Mouse (Mus musculus) right cerebral cortex, adult 2 months (tissue): Measurements from ENCODE around the gene Dnmbp.

Experiments
- DNase-seq, 2 experiments: peaks; one replicate each; pipeline ENCODE4 v3.0.0; 2021 to 2022; ENCODE audit warnings: low spot score in 2 of 2

Dnmbp gene

DNA sequence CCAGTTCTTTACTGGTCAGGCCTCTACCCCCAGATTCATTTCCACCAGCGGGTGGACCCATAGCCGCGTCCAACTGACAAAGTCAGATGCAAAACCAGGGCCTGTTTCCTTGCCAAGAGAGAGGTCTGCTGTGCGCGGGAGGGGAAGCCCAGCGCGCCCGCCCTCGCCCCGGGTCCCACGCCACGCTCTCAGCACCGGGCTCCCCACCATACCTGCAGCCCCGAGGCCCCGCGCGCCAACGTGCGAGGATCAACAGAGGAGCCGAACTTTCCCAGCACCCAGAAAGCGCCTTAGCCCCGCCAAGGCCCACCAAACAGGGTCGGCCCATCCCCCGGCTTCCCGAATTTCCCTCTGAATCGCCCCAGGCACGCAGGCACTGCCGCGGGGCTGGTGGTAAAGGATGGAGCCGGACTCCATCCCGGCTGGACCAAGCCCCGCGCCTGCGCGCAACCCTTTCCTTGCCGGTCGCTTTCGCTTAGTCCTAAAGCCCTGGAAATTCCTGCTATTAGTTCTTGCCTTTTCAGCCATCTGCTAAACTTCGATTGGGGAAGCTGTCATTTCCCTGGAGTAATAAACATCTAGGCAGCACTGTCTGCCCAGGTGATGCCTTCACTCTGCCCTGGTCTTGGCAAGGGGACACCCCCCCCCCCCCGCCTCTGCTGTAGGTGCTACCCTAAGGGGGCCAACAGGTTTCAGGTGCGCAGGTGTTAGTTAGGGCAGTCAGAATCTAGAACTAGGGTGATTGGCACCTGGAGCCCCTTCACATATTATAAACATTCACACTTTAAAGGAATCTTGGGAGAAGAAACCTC, 60.4 kb downstream of the Dnmbp start:
- peak; percentile 50 to 65 for DNase-seq

DNA sequence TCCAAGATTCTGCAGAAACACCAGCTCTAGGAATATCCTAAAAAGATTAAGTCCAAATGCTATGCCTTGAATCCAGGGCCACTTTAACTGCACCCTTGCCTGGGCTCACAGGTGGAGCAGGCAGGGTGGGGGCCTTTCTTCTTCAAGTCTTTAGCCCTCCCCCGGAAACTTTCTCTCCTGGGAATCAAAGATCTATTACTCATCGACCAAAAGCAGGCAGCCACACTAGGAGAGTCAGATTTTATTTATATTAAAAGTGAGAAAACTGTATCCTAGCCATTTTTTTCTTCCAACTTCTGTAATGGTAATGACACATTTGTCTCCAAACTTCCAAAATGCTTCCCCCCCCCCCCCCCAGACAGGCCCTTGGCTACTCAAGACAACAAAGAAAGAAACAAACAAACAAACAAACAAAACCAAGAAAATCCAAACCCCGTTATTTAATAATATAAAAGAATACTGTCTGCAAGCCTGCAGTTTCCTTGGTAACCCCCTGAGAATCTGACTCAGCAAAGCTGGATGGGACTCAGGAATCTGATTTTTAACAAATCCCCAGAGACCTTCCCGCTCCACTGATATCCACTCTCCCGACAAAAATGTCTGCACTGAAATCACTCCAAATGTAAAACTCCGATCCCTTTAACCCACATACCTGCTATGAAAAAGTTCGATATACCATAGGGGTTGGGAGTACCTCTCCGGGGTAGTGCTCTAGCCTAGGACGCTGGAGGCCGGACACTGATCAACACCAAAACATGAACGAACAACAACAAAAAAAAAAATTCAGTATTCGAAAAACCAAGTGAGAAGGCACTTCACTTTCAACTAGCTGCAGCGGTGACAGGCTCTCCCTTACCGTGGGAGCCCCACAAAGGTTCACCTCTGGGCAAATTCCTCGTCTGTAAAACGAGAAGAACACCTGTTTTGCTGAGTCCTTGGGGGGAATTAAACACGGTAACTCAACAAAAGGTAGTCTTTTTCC, 61.6 kb downstream of the Dnmbp start:
- peak in 1 of 2 experiments; percentile 17 for DNase-seq

GRCm38 (mm10) chr19:43877364-43877763, 62.6 kb downstream of the Dnmbp start:
- DNase-seq: no peak

DNA sequence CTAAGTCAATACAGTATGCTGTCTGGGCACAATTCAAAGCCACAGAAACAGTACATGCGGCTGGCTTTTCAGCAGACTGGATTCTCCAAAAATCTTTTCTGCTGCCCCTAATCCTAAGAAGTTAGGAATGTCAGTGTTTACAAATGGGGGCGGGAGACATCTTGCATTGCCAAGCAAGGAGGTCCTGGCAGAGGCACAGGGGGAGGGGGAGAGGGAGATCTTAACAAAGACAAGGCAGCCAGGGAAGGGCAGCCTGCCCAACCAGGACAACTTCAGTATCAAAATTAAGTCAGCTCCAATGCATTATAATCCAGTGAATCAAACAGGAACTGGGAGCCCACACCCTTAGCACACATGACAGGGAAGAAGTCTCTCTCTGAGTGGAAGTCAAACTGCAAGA, 64.0 kb downstream of the Dnmbp start:
- no peak for DNase-seq

DNA sequence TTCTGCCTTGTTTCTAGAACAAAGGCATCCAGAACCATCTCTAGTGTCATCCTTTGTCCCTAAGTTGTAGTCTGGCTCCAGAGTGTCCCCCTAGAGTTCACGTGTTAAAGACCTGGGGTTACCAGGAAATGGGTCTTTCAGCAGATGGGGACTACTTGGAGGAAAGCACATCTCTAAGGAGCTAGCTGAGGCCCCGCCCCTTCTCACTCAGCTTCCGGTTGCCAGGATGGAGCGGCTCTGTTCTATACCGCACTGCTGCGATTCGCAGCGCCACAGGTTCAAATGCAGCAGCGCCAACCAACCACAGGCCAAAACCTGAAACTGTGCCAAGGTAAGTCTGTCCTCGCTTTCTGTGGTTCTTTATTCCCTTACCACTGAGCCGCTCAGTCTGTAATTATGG, 65.6 kb downstream of the Dnmbp start:
- no peak for DNase-seq

GRCm38 (mm10) chr19:43870418-43870817, 69.6 kb downstream of the Dnmbp start:
- no peak for DNase-seq

GRCm38 (mm10) chr19:43857347-43857746, 82.6 kb downstream of the Dnmbp start:
- no peak for DNase-seq

DNA sequence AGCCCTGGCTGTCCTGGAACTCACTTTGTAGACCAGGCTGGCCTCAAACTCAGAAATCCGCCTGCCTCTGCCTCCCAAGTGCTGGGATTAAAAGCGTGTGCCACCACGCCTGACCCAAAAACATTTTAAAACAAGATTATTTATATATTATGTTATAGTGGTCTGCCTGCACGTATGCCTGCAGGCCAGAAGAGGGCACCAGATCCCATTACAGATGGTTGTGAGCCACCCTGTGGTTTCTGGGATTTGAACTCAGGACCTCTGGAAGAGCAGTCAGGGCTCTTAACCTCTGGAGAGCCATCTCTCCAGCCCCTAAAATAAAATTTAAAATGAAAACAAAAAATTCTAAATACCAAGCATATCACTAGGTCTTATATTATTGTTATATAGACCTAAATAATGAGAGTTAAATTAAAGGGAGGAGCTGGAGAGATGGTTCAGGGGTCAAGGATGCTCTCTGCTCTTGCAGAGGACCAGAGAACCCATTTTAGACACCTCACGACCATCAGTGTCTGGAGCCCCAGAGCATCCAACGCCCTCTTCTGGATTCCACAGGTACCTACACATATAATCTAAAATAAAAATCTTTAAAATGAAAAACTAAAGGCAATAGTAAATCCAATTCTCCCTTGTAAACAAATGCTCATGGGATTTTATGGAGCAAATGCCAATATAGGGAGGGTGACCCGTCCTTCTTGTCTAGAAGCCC, 87.0 kb downstream of the Dnmbp start:
- DNase-seq: no peak

DNA sequence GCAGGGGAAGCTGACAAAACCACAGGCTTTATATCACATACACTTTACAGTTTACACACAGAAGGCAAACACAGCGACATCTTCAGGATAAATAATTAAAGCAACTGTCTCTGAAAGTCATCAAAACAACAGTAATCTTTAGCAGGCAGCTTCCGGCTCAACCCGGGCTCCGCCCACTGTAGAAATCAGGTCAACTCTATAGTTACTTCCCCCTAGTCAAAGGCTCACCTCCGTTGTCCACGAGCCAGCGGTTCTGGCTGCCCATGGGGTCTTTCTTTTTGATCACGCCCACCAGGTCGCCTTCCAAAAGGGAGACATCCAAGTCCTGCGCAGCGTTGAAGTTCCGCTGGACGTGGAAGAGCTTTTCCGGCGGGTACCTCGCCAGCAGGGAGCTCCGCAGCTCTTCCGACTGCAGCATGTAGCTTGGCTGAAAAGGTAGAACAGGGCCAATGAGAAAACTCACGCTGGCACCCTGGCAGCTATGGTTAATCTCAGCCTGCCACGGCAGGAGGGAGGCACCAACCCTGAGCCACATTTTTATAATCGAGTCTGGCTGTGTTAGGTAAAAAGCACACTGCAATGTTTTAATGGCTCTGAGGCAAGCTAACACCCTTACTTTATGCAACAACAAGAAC, 87.9 kb downstream of the Dnmbp start:
- DNase-seq: no peak

- no peak for DNase-seq
Observed at GRCm38 (mm10) chr19:43850026-43850425, 90.0 kb downstream of the Dnmbp start.

DNA sequence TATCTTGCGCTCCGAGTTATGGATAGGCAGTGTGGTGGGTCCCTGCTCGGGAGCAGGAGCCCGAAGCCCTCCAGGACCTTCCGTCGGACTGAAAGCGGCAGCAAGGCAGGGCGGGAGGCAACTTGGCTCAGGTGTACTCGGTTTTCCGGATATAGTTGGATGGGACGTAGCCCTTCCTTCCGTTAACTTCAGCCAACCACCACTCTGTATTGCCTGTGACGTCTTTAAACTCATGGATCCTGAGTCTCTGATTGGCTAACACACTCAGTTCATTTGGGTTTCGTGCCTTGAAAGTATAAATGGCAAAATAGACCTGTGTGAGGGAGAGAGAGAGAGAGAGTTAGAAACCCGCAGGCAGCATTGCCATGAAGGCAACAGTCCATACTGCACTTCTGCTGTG, 92.0 kb downstream of the Dnmbp start:
- DNase-seq: no peak

GRCm38 (mm10) chr19:43847056-43847455, 92.9 kb downstream of the Dnmbp start:
- DNase-seq: no peak

DNA sequence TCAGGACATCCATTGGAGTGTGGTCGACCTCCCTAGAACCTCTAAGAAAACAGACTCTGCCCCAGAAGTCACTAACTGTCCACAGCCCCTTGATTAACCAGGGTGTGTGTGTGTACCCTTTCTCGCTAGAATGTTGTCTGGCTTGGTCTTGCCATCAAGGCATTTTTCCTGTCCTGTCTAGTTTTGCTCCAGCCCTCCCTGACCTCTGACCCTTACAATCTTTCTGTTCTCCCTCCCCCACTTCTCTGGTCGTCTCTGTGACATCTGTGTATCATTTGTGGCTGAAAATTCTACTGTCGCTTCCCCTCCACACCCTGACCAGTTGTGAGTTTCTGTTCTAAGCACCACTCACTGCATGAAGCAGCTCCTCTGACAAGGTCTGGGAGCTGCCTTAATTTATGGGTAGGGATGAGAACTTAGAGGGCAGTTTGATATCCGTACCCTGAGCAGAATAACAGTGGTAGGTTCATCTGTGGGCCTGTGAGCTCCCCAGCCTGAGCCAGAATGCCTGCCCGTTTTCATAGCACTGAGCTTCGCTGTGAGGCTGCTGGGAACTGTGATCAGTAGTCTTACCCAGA, 94.6 kb downstream of the Dnmbp start:
- DNase-seq: no peak

- DNase-seq: no peak
Observed at GRCm38 (mm10) chr19:43843184-43843583, 96.8 kb downstream of the Dnmbp start.

DNA sequence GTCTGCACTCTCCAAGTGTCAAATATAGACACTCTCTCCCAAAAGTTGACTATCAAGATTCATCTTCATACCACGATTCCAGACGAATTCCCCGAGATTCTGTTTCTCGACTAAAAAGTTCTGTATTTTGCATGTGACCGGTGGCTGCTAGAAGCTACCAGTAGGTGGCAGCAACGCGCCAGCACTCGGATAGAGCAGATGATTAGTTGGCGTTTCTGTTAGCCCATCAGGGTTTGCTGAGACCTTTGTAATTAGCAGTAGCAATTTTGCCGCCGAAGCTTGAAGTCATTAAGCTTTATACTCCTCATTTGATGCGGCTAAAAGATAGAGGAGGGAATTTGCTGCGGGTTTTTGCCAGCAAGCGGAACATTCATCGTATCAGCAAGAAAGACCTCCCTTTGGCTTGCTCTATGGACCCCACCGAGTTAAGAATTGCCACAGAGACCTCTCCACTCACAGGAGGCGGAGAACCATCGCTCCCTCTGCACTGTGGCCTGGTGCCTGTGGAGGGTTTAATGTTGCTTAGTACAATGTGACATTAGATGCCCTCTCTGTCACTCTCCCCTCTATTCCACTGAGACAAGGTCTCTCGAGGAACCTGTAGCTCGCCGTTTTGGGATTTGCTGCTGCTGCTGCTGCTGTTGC, 107.4 kb downstream of the Dnmbp start:
- peak; percentile 78 for DNase-seq

DNA sequence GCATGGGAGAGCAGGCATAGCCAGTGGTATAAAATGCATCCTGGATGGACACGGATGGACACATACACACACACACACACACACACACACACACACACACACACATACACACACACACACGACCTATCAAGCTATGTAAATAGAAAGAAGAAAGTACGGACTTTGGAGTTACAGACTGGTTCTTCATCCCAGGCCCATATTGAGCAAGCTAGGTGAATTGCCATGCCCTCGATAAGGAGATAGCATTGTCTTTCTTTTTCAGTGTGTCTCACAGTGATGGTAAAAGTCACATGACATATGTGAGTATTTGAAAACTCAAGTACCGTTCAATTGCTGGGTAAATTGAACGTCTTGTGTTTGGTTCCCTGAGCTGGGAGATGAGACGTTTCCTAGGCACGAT, 113.1 kb downstream of the Dnmbp start:
- DNase-seq: no peak

DNA sequence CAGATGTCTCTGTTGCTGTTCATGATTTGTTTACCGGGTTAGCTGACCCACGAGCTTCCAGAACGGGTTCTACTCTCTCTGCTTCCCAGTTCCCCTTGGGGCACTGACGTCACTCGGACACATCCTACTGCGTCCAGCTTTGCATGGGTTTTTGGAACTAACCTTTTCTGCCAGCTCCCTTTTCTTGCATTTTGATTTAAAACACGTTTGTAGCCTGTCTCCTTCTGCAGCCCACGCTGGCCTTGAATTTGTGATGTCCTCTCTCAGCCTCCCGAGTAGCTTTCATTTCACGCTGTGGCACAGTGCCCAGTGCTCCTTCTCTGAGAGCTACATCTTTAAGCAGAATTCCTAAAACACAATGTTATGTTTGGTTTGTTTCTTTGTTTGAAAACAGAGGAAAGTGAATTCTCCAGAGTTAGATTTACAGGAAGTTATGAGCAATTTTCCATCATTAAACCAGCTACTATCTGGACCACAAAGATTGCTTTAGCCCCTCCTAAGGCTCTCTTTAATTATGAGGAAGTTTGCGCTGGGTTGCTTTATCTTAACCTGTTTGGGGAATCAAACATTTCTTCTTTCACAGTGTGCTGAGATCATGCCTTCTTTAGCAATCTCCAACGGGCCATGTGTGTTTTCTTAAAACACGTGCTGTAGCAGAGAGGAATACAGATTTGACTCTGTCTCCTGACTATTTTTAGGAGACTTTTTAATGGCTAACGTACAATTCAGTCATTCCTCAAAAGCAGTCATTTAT, 124.2 kb downstream of the Dnmbp start:
- peak; percentile 26 to 37 for DNase-seq

DNA sequence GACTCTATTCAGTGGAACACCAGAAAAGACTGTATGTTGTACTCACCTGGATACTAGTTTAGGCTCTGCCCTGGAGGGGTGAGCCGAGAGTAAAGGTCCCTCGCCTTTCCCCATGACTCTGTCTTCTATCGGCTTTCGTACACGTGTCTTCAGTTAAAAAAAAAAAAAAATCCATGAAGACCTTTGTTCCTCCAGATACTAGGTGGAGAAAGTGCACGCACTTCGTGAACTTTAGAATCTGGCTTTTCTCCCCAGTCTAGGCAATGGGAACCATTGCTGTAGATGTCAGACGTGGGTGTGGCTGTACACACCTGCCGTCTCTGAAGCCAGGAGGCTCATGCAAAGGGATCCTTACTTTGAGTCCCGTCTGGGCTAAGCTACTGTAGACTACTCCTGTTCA, 126.7 kb downstream of the Dnmbp start:
- no peak for DNase-seq

DNA sequence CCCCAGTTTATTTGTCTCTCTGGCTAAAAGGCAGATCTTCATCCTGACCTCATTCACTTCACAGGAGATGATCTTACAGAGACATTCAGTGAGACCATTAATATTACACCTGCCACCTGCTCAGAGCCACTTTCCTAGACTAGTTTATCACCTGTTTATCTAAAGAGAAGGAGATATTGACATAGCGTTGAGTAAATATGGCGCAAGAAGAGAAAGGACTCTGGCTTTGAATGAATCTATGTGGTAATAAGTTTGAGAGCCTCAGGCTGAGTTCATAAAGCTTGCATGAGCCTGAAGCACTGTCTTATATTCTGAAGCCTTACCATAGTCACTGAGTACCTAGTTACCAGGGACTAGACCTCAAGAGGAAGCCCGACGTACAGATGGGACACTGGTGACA, 128.6 kb downstream of the Dnmbp start:
- no peak for DNase-seq

DNA sequence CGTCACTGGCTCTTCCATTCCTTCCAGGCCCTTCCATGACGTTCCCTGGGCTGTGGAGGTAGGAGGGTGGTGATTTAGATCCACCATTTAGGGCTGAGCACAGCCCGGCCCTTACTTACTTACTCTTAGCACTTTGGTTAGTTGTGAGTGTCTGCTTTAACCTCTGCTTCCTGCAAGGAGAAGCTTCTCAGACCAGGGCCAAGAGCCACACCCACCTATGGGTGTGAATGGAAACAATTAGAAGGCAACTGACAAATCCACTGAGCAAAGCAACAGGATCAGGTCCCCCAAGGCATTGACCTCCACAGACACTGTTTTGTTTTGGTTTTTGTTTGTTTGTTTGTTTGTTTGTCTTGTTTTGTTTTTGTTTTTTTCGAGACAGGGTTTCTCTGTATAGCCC, 130.7 kb downstream of the Dnmbp start:
- DNase-seq: no peak
